Mouse (Mus musculus): ENCODE measurements at regions not wholly inside any gene's neighbourhood (a gene's known extent, or its start where the extent isn't known, plus 50 kb on each side); places are given as distances from the start of the nearest gene placed in this dataset.

GRCm38 (mm10) chrX:11139971-11140421, 159.1 kb upstream of the H2al1a start:
- in situ Hi-C loops (cut with MboI, MseI): loop anchor here in 1 of 2 experiments (10.0 kb wide), 1 partner anchor 555 kb away; no protein-coding TSS in a partner anchor

- in situ Hi-C loops (cut with MboI, MseI): no loop called here
Observed at GRCm38 (mm10) chrX:11141294-11141693, 157.8 kb upstream of the H2al1a start.

GRCm38 (mm10) chrX:11158416-11158815, 140.6 kb upstream of the H2al1a start:
- in situ Hi-C loops (cut with MboI, MseI): no loop called here

GRCm38 (mm10) chrX:11170416-11170815, 128.6 kb upstream of the H2al1a start:
- in situ Hi-C loops (cut with MboI, MseI): no loop called here

GRCm38 (mm10) chrX:11180194-11180816, 118.8 kb upstream of the H2al1a start:
- in situ Hi-C loops (cut with MboI, MseI): no loop called here

GRCm38 (mm10) chrX:11181855-11182254, 117.2 kb upstream of the H2al1a start:
- in situ Hi-C loops (cut with MboI, MseI): no loop called here

GRCm38 (mm10) chrX:11190851-11191250, 108.2 kb upstream of the H2al1a start:
- in situ Hi-C loops (cut with MboI, MseI): no loop called here

- in situ Hi-C loops (cut with MboI, MseI): no loop called here
Observed at GRCm38 (mm10) chrX:11204135-11204534, 94.9 kb upstream of the H2al1a start.

GRCm38 (mm10) chrX:11209895-11210294, 89.2 kb upstream of the H2al1a start:
- in situ Hi-C loops (cut with MboI, MseI): no loop called here

GRCm38 (mm10) chrX:11212811-11213210, 86.2 kb upstream of the H2al1a start:
- in situ Hi-C loops (cut with MboI, MseI): no loop called here

- in situ Hi-C loops (cut with MboI, MseI): no loop called here
Observed at GRCm38 (mm10) chrX:11213492-11213891, 85.6 kb upstream of the H2al1a start.

GRCm38 (mm10) chrX:11239066-11239465, 60.0 kb upstream of the H2al1a start:
- in situ Hi-C loops (cut with MboI, MseI): no loop called here

GRCm38 (mm10) chrX:11245576-11245975, 53.5 kb upstream of the H2al1a start:
- in situ Hi-C loops (cut with MboI, MseI): no loop called here
